Mouse (Mus musculus): Measurements from ENCODE around the gene Gabrg3. TPM values are rescaled to one million over a fixed set of nuclear protein-coding genes. Genes with fewer than 3 reads are reported as not detected.

Gene Gabrg3
- polyA plus RNA-seq, 1 experiment from 2014 or later: 0.78 TPM

GRCm38 (mm10) chr7:57387341-57387654, 310 bp upstream of the Gabrg3 start:
- Histone ChIP-seq H3K4me3 (ENCODE audit: control insufficient read depth in 1 of 2, insufficient read depth in 1 of 2, low read depth in 1 of 2, low read length in 2 of 2) (peak overlapping the region; percentile 48 to 51; a peak in 3 of 4 replicates), H3K4me2 (ENCODE audit: low read length) (peak overlapping the region; percentile 93), H3K27me3 (ENCODE audit: control insufficient read depth, insufficient read depth, low read length) (peaks cover 35% of the 10 kb centered on the region), H3K4me1 (ENCODE audit: control insufficient read depth in 2 of 2, insufficient read depth in 2 of 2, low read length in 2 of 2) (no peaks in the 10 kb centered on the region), H3K36me3 (ENCODE audit: control insufficient read depth, insufficient read depth, low read length) (no peaks in the 10 kb centered on the region), H3K27ac (replicated peaks in 1 of 2; ENCODE audit: control insufficient read depth in 1 of 2, insufficient read depth in 1 of 2, low read depth in 2 of 2, low read length in 2 of 2) (no peak overlapping the region), H3K9me3 (ENCODE audit: control insufficient read depth, low read length) (no peaks in the 10 kb centered on the region), H3K9ac (ENCODE audit: low read length) (peak overlapping the region; percentile 60; the same call in 1 of the 2 replicates)
- no peak for ATAC-seq (ENCODE audit: insufficient number of reproducible peaks, insufficient read depth, low FRiP score, low read depth)
- 25% methylated on average over 6 of the region's 6 CpGs for WGBS

- Histone ChIP-seq H3K27me3 (ENCODE audit: control insufficient read depth, insufficient read depth, low read length) (peaks cover 35% of the 10 kb centered on the region), H3K27ac (replicated peaks in 1 of 2; ENCODE audit: control insufficient read depth in 1 of 2, insufficient read depth in 1 of 2, low read depth in 2 of 2, low read length in 2 of 2) (no peak overlapping the region), H3K4me3 (ENCODE audit: control insufficient read depth in 1 of 2, insufficient read depth in 1 of 2, low read depth in 1 of 2, low read length in 2 of 2) (no peak overlapping the region), H3K4me2 (ENCODE audit: low read length) (no peak overlapping the region), H3K9me3 (ENCODE audit: control insufficient read depth, low read length) (no peaks in the 10 kb centered on the region), H3K36me3 (ENCODE audit: control insufficient read depth, insufficient read depth, low read length) (no peaks in the 10 kb centered on the region), H3K4me1 (ENCODE audit: control insufficient read depth in 2 of 2, insufficient read depth in 2 of 2, low read length in 2 of 2) (no peaks in the 10 kb centered on the region), H3K9ac (ENCODE audit: low read length) (no peak overlapping the region)
- 27% methylated on average over 4 of the region's 4 CpGs for WGBS
- no peak for ATAC-seq (ENCODE audit: insufficient number of reproducible peaks, insufficient read depth, low FRiP score, low read depth)
These were observed 2.9 kb downstream of the Gabrg3 start for GRCm38 (mm10) chr7:57384112-57384511.

- Histone ChIP-seq H3K9me3 (ENCODE audit: control insufficient read depth, low read length) (no peaks in the 10 kb centered on the region), H3K36me3 (ENCODE audit: control insufficient read depth, insufficient read depth, low read length) (no peaks in the 10 kb centered on the region), H3K27ac (replicated peaks in 1 of 2; ENCODE audit: control insufficient read depth in 1 of 2, insufficient read depth in 1 of 2, low read depth in 2 of 2, low read length in 2 of 2) (no peak overlapping the region), H3K4me2 (ENCODE audit: low read length) (no peak overlapping the region), H3K4me3 (ENCODE audit: control insufficient read depth in 1 of 2, insufficient read depth in 1 of 2, low read depth in 1 of 2, low read length in 2 of 2) (no peak overlapping the region), H3K9ac (ENCODE audit: low read length) (no peak overlapping the region), H3K4me1 (ENCODE audit: control insufficient read depth in 2 of 2, insufficient read depth in 2 of 2, low read length in 2 of 2) (no peaks in the 10 kb centered on the region), H3K27me3 (ENCODE audit: control insufficient read depth, insufficient read depth, low read length) (no peaks in the 10 kb centered on the region)
- ATAC-seq (ENCODE audit: insufficient number of reproducible peaks, insufficient read depth, low FRiP score, low read depth): no peak
- 74% methylated on average over 5 of the region's 5 CpGs for WGBS
These were observed 21.0 kb downstream of the Gabrg3 start for GRCm38 (mm10) chr7:57366013-57366390.

- 73% methylated on average over 5 of the region's 5 CpGs for WGBS
- no peaks in the 10 kb centered on the region for H3K4me1 ChIP-seq (ENCODE audit: control insufficient read depth in 2 of 2, insufficient read depth in 2 of 2, low read length in 2 of 2)
- H3K4me2 ChIP-seq (ENCODE audit: low read length): no peak overlapping the region
- no peak overlapping the region for H3K9ac ChIP-seq (ENCODE audit: low read length)
- no peak overlapping the region for H3K27ac ChIP-seq (replicated peaks in 1 of 2; ENCODE audit: control insufficient read depth in 1 of 2, insufficient read depth in 1 of 2, low read depth in 2 of 2, low read length in 2 of 2)
- H3K9me3 ChIP-seq (ENCODE audit: control insufficient read depth, low read length): no peaks in the 10 kb centered on the region
- H3K4me3 ChIP-seq (ENCODE audit: control insufficient read depth in 1 of 2, insufficient read depth in 1 of 2, low read depth in 1 of 2, low read length in 2 of 2): no peak overlapping the region
- H3K36me3 ChIP-seq (ENCODE audit: control insufficient read depth, insufficient read depth, low read length): no peaks in the 10 kb centered on the region
- H3K27me3 ChIP-seq (ENCODE audit: control insufficient read depth, insufficient read depth, low read length): no peaks in the 10 kb centered on the region
- ATAC-seq (ENCODE audit: insufficient number of reproducible peaks, insufficient read depth, low FRiP score, low read depth): no peak
These were observed 21.6 kb downstream of the Gabrg3 start for GRCm38 (mm10) chr7:57365134-57366012.

GRCm38 (mm10) chr7:57363812-57364211, 23.2 kb downstream of the Gabrg3 start:
- Histone ChIP-seq H3K9me3 (ENCODE audit: control insufficient read depth, low read length) (no peaks in the 10 kb centered on the region), H3K36me3 (ENCODE audit: control insufficient read depth, insufficient read depth, low read length) (no peaks in the 10 kb centered on the region), H3K27ac (replicated peaks in 1 of 2; ENCODE audit: control insufficient read depth in 1 of 2, insufficient read depth in 1 of 2, low read depth in 2 of 2, low read length in 2 of 2) (no peak overlapping the region), H3K27me3 (ENCODE audit: control insufficient read depth, insufficient read depth, low read length) (no peaks in the 10 kb centered on the region), H3K9ac (ENCODE audit: low read length) (no peak overlapping the region), H3K4me3 (ENCODE audit: control insufficient read depth in 1 of 2, insufficient read depth in 1 of 2, low read depth in 1 of 2, low read length in 2 of 2) (no peak overlapping the region), H3K4me2 (ENCODE audit: low read length) (no peak overlapping the region), H3K4me1 (ENCODE audit: control insufficient read depth in 2 of 2, insufficient read depth in 2 of 2, low read length in 2 of 2) (no peaks in the 10 kb centered on the region)
- ATAC-seq (ENCODE audit: insufficient number of reproducible peaks, insufficient read depth, low FRiP score, low read depth): no peak
- WGBS: 65% methylated on average over 6 of the region's 6 CpGs

GRCm38 (mm10) chr7:57357871-57358540, 29.0 kb downstream of the Gabrg3 start:
- H3K9me3 ChIP-seq (ENCODE audit: control insufficient read depth, low read length): no peaks in the 10 kb centered on the region
- H3K27ac ChIP-seq (replicated peaks in 1 of 2; ENCODE audit: control insufficient read depth in 1 of 2, insufficient read depth in 1 of 2, low read depth in 2 of 2, low read length in 2 of 2): no peak overlapping the region
- 59% methylated on average over 6 of the region's 6 CpGs for WGBS
- H3K4me3 ChIP-seq (ENCODE audit: control insufficient read depth in 1 of 2, insufficient read depth in 1 of 2, low read depth in 1 of 2, low read length in 2 of 2): no peak overlapping the region
- H3K4me1 ChIP-seq (ENCODE audit: control insufficient read depth in 2 of 2, insufficient read depth in 2 of 2, low read length in 2 of 2): peaks cover 0 to 2% of the 10 kb centered on the region in 2 experiments; a peak in 2 of 4 replicates
- H3K36me3 ChIP-seq (ENCODE audit: control insufficient read depth, insufficient read depth, low read length): no peaks in the 10 kb centered on the region
- ATAC-seq (ENCODE audit: insufficient number of reproducible peaks, insufficient read depth, low FRiP score, low read depth): no peak
- H3K9ac ChIP-seq (ENCODE audit: low read length): no peak overlapping the region
- no peaks in the 10 kb centered on the region for H3K27me3 ChIP-seq (ENCODE audit: control insufficient read depth, insufficient read depth, low read length)
- no peak overlapping the region for H3K4me2 ChIP-seq (ENCODE audit: low read length)

- Histone ChIP-seq H3K27ac (replicated peaks in 1 of 2; ENCODE audit: control insufficient read depth in 1 of 2, insufficient read depth in 1 of 2, low read depth in 2 of 2, low read length in 2 of 2) (peak overlapping the region; percentile 22 to 44; a peak in 2 of 4 replicates), H3K4me2 (ENCODE audit: low read length) (no peak overlapping the region), H3K4me3 (ENCODE audit: control insufficient read depth in 1 of 2, insufficient read depth in 1 of 2, low read depth in 1 of 2, low read length in 2 of 2) (no peak overlapping the region), H3K27me3 (ENCODE audit: control insufficient read depth, insufficient read depth, low read length) (no peaks in the 10 kb centered on the region), H3K36me3 (ENCODE audit: control insufficient read depth, insufficient read depth, low read length) (no peaks in the 10 kb centered on the region), H3K9me3 (ENCODE audit: control insufficient read depth, low read length) (no peaks in the 10 kb centered on the region), H3K4me1 (ENCODE audit: control insufficient read depth in 2 of 2, insufficient read depth in 2 of 2, low read length in 2 of 2) (peaks cover 0 to 2% of the 10 kb centered on the region in 2 experiments; a peak in 2 of 4 replicates), H3K9ac (ENCODE audit: low read length) (no peak overlapping the region)
- 49% methylated on average over 8 of the region's 8 CpGs for WGBS
- no peak for ATAC-seq (ENCODE audit: insufficient number of reproducible peaks, insufficient read depth, low FRiP score, low read depth)
These were observed 30.3 kb downstream of the Gabrg3 start for GRCm38 (mm10) chr7:57356565-57357301.

All from heart, embryonic 14.5 days (tissue).